Mouse (Mus musculus): ENCODE data around the gene Pxdn. TPM values are rescaled to one million over a fixed set of nuclear protein-coding genes. Genes with fewer than 3 reads are reported as not detected.

The Pxdn gene
- total and polyA plus RNA-seq, 3 experiments = 0.04 to 0.21 (median 0.14) TPM

- dilution Hi-C loops (cut with MboI; ENCODE audit: extremely low pct_ligation_motif_present, extremely low pct_unique_long_range_greater_than_20kb, low sequenced_read_pairs) = no loop called here
- Histone ChIP-seq H3K4me3 (replicated peaks in 1 of 3; ENCODE audit: low read depth in 2 of 3, low read length in 2 of 3, poor library complexity in 1 of 3) (no peak overlapping the region), H3K4me2 (ENCODE audit: insufficient read depth, low read depth, poor library complexity, severe bottlenecking) (no peak overlapping the region), H3K9ac (ENCODE audit: insufficient read depth, low read depth) (no peak overlapping the region), H3K27me3 (replicated peaks) (no peaks in the 10 kb centered on the region), H3K4me1 (ENCODE audit: control insufficient read depth in 1 of 2, insufficient read depth in 2 of 2) (peaks cover 3 to 62% of the 10 kb centered on the region in 2 experiments; a peak in 2 of 4 replicates), H3K27ac (ENCODE audit: insufficient read depth, low read depth) (no peak overlapping the region), H3K36me3 (replicated peaks in 1 of 2; ENCODE audit: control insufficient read depth in 1 of 2, insufficient read depth in 1 of 2, low read length in 1 of 2) (no peaks in the 10 kb centered on the region), H3K9me3 (replicated peaks; ENCODE audit: low read length) (peaks cover 4% of the 10 kb centered on the region), H3K79me2 (replicated peaks; ENCODE audit: control insufficient read depth, extremely low read depth, insufficient read depth, poor library complexity, severe bottlenecking) (no peaks in the 10 kb centered on the region)
- TF ChIP-seq CTCF (conservative IDR thresholded peaks at IDR 0.05 in 1 of 2, IDR thresholded peaks at IDR 0.05 in 1 of 2; ENCODE audit: low read depth in 2 of 2, low read length in 2 of 2) (no peak), IRF4 (IDR thresholded peaks at IDR 0.05; ENCODE audit: low read depth, low read length) (no peak), MAX (IDR thresholded peaks at IDR 0.05; ENCODE audit: low read length) (no peak), CHD2 (IDR thresholded peaks at IDR 0.05; ENCODE audit: low read length) (no peak), POLR2AphosphoS2 (IDR thresholded peaks at IDR 0.05; ENCODE audit: low read depth, low read length) (no peak), RCOR1 (conservative IDR thresholded peaks at IDR 0.05; ENCODE audit: low read depth, low read length) (no peak), JUND (conservative IDR thresholded peaks at IDR 0.05; ENCODE audit: low read depth, low read length) (no peak), ELF1 (IDR thresholded peaks at IDR 0.05; ENCODE audit: low read depth, low read length) (no peak), PAX5 (IDR thresholded peaks at IDR 0.05; ENCODE audit: low read length) (no peak), ZNF384 (IDR thresholded peaks at IDR 0.05; ENCODE audit: low read depth, low read length) (no peak), RAD21 (IDR thresholded peaks at IDR 0.05; ENCODE audit: low read depth, low read length) (no peak), ZKSCAN1 (IDR thresholded peaks at IDR 0.05; ENCODE audit: borderline replicate concordance, low read depth, low read length) (no peak), EP300 (IDR thresholded peaks at IDR 0.05; ENCODE audit: low read length) (no peak), BHLHE40 (IDR thresholded peaks at IDR 0.05; ENCODE audit: low read depth, low read length) (no peak), KAT2A (IDR thresholded peaks at IDR 0.05; ENCODE audit: insufficient replicate concordance, low read length) (no peak), NELFE (IDR thresholded peaks at IDR 0.05; ENCODE audit: low read depth, low read length) (no peak), ZC3H11A (IDR thresholded peaks at IDR 0.05; ENCODE audit: low read depth, low read length) (no peak), UBTF (IDR thresholded peaks at IDR 0.05; ENCODE audit: low read depth, low read length) (no peak), SMC3 (IDR thresholded peaks at IDR 0.05; ENCODE audit: low read depth, low read length) (no peak)
- no peak for DNase-seq (ENCODE audit: extremely low read depth)
- in situ Hi-C loops (cut with MboI; ENCODE audit: low pct_ligation_motif_present, low pct_unique_long_range_greater_than_20kb, low sequenced_read_pairs) = no loop called here
Observed at GRCm38 (mm10) chr12:29937851-29938375, 505 bp downstream of the Pxdn start.

GRCm38 (mm10) chr12:29938376-29939041 is 1.1 kb downstream of the Pxdn start:
- H3K27ac ChIP-seq (ENCODE audit: insufficient read depth, low read depth) = no peak overlapping the region
- in situ Hi-C loops (cut with MboI; ENCODE audit: low pct_ligation_motif_present, low pct_unique_long_range_greater_than_20kb, low sequenced_read_pairs) (no loop called here), dilution Hi-C loops (cut with MboI; ENCODE audit: extremely low pct_ligation_motif_present, extremely low pct_unique_long_range_greater_than_20kb, low sequenced_read_pairs) (no loop called here)
- peaks cover 3 to 61% of the 10 kb centered on the region in 2 experiments; a peak in 2 of 4 replicates for H3K4me1 ChIP-seq (ENCODE audit: control insufficient read depth in 1 of 2, insufficient read depth in 2 of 2)
- H3K9ac ChIP-seq (ENCODE audit: insufficient read depth, low read depth) = no peak overlapping the region
- no peak overlapping the region for H3K4me3 ChIP-seq (replicated peaks in 1 of 3; ENCODE audit: low read depth in 2 of 3, low read length in 2 of 3, poor library complexity in 1 of 3)
- H3K4me2 ChIP-seq (ENCODE audit: insufficient read depth, low read depth, poor library complexity, severe bottlenecking) = no peak overlapping the region
- H3K27me3 ChIP-seq (replicated peaks) = no peaks in the 10 kb centered on the region
- H3K9me3 ChIP-seq (replicated peaks; ENCODE audit: low read length) = peaks cover 4% of the 10 kb centered on the region
- TF ChIP-seq ETS1 (conservative IDR thresholded peaks at IDR 0.05; ENCODE audit: low read depth, low read length) (no peak), SIN3A (IDR thresholded peaks at IDR 0.05; ENCODE audit: low read length) (no peak), MAFK (IDR thresholded peaks at IDR 0.05; ENCODE audit: insufficient replicate concordance, low read length) (no peak), NRF1 (IDR thresholded peaks at IDR 0.05; ENCODE audit: low read depth, low read length) (no peak), ZC3H11A (IDR thresholded peaks at IDR 0.05; ENCODE audit: low read depth, low read length) (no peak), GABPA (IDR thresholded peaks at IDR 0.05; ENCODE audit: insufficient replicate concordance, low read depth, low read length) (no peak), ZKSCAN1 (IDR thresholded peaks at IDR 0.05; ENCODE audit: borderline replicate concordance, low read depth, low read length) (no peak), MEF2A (IDR thresholded peaks at IDR 0.05; ENCODE audit: borderline replicate concordance, low read depth, low read length) (no peak), TBP (conservative IDR thresholded peaks at IDR 0.05; ENCODE audit: low read depth, low read length) (no peak), HCFC1 (IDR thresholded peaks at IDR 0.05; ENCODE audit: low read depth, low read length) (no peak), ELF1 (IDR thresholded peaks at IDR 0.05; ENCODE audit: low read depth, low read length) (no peak), USF1 (IDR thresholded peaks at IDR 0.05; ENCODE audit: low read depth, low read length) (no peak), E2F4 (IDR thresholded peaks at IDR 0.05; ENCODE audit: insufficient replicate concordance, low read depth, low read length) (no peak), NELFE (IDR thresholded peaks at IDR 0.05; ENCODE audit: low read depth, low read length) (no peak), USF2 (conservative IDR thresholded peaks at IDR 0.05; ENCODE audit: low read depth, low read length) (no peak), MYC (IDR thresholded peaks at IDR 0.05; ENCODE audit: low read depth, low read length) (no peak), JUND (conservative IDR thresholded peaks at IDR 0.05; ENCODE audit: low read depth, low read length) (no peak), BHLHE40 (IDR thresholded peaks at IDR 0.05; ENCODE audit: low read depth, low read length) (no peak)
- DNase-seq (ENCODE audit: extremely low read depth) = no peak
- H3K36me3 ChIP-seq (replicated peaks in 1 of 2; ENCODE audit: control insufficient read depth in 1 of 2, insufficient read depth in 1 of 2, low read length in 1 of 2) = no peaks in the 10 kb centered on the region
- no peaks in the 10 kb centered on the region for H3K79me2 ChIP-seq (replicated peaks; ENCODE audit: control insufficient read depth, extremely low read depth, insufficient read depth, poor library complexity, severe bottlenecking)

Measured in CH12.LX (cell line).